Mouse (Mus musculus) gonadal fat pad, adult 2 months (tissue): ENCODE results near the gene Als2cr12. TPM values are rescaled to one million over a fixed set of nuclear protein-coding genes. Genes with fewer than 3 reads are reported as not detected.
A peak's percentile ranks its signal among the peaks of the same experiment; 100 is the strongest.
"Not testable (repeated sequence)": the region's sequence is repeated elsewhere in the genome, so short reads cannot be mapped to it uniquely, and the experiment has no call there.

Experiments
- DNase-seq: peaks from one replicate; pipeline ENCODE4 v3.0.0-alpha.2; 2012; ENCODE audit warnings: low read depth
- polyA plus RNA-seq: library from polyadenylated mRNA; depleted of rRNA; stranded (reverse); fragments of >200 nt; gene quantifications from 2 replicates; pipeline ENCODE4 v1.2.3, GENCODE M21; 2012; rRNA removed

Als2cr12 gene
- polyA plus RNA-seq, result 2.0 and 4.4 TPM in 2 replicates

GRCm38 (mm10) chr1:58695810-58696209 lies at the start of gene Als2cr12:
Gene Als2cr12, minus strand, starts transcription at chr1:58695989.
- not testable (repeated sequence) for DNase-seq

GRCm38 (mm10) chr1:58744645-58745044 lies 48.9 kb upstream of the Als2cr12 start:
- no peak for DNase-seq

GRCm38 (mm10) chr1:58743252-58743651 lies 47.5 kb upstream of the Als2cr12 start:
- no peak for DNase-seq

GRCm38 (mm10) chr1:58742571-58743021 lies 46.8 kb upstream of the Als2cr12 start:
- no peak for DNase-seq

GRCm38 (mm10) chr1:58739529-58739928 lies 43.7 kb upstream of the Als2cr12 start:
- DNase-seq, result no peak

GRCm38 (mm10) chr1:58736968-58737367 lies 41.2 kb upstream of the Als2cr12 start:
- DNase-seq, result no peak

GRCm38 (mm10) chr1:58735962-58736361 lies 40.2 kb upstream of the Als2cr12 start:
- DNase-seq, result no peak

- no peak for DNase-seq
Measured at GRCm38 (mm10) chr1:58734043-58734920, 38.5 kb upstream of the Als2cr12 start.

GRCm38 (mm10) chr1:58733636-58734035 lies 37.8 kb upstream of the Als2cr12 start:
- DNase-seq, result no peak

- no peak for DNase-seq
Measured at GRCm38 (mm10) chr1:58728590-58728868, 32.7 kb upstream of the Als2cr12 start.

GRCm38 (mm10) chr1:58727747-58728589 lies 32.2 kb upstream of the Als2cr12 start:
- DNase-seq, result no peak

- no peak for DNase-seq
Measured at GRCm38 (mm10) chr1:58727019-58727746, 31.4 kb upstream of the Als2cr12 start.

GRCm38 (mm10) chr1:58725767-58726166 lies 30.0 kb upstream of the Als2cr12 start:
- DNase-seq, result no peak

- DNase-seq, result no peak
Measured at GRCm38 (mm10) chr1:58725095-58725494, 29.3 kb upstream of the Als2cr12 start.

GRCm38 (mm10) chr1:58724533-58724932 lies 28.7 kb upstream of the Als2cr12 start:
- DNase-seq, result no peak

- DNase-seq, result no peak
Measured at GRCm38 (mm10) chr1:58723809-58724405, 28.1 kb upstream of the Als2cr12 start.

- DNase-seq, result no peak
Measured at GRCm38 (mm10) chr1:58723062-58723808, 27.4 kb upstream of the Als2cr12 start.

GRCm38 (mm10) chr1:58722115-58722938 lies 26.5 kb upstream of the Als2cr12 start:
- no peak for DNase-seq

GRCm38 (mm10) chr1:58720988-58721387 lies 25.2 kb upstream of the Als2cr12 start:
- no peak for DNase-seq

- DNase-seq, result peak; percentile 57
Measured at GRCm38 (mm10) chr1:58720090-58720489, 24.3 kb upstream of the Als2cr12 start.
